Mouse (Mus musculus): ENCODE measurements around the gene Gins1. TPM values are rescaled to one million over a fixed set of nuclear protein-coding genes. Genes with fewer than 3 reads are reported as not detected.
"Not testable (repeated sequence)": the region's sequence is repeated elsewhere in the genome, so short reads cannot be mapped to it uniquely, and the experiment has no call there.

Gins1 gene
- total RNA-seq, 2 experiments from 2014 or later = 3.6 to 4.5 TPM

DNA sequence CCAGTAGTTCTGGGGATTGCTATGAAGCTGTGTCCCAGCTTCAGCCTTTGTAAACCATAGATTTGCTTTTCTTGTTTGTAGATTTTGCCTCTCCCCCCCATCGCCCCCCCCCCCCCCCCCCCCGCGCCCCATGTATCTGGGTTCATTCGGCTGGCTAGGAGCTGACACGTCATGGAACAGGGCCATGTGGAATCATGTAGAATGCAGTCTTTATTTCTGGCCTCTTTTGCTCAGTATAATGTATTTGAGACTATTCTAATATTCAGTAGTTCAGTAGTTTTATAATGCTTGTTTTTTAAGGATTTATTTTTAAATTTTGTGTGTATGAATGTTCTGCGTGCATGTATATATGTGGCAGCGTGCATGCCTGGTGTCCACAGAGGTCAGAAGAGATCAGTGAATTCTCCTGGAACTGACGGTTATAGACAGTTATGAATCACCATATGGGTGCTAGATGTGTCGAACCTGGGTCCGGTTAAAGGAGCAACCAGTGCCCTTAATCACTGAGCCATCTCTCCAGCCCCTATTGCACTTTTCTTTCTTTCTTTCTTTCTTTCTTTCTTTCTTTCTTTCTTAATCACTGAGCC is 5.2 kb downstream of the Gins1 start:
- DNase-seq = no peak

DNA sequence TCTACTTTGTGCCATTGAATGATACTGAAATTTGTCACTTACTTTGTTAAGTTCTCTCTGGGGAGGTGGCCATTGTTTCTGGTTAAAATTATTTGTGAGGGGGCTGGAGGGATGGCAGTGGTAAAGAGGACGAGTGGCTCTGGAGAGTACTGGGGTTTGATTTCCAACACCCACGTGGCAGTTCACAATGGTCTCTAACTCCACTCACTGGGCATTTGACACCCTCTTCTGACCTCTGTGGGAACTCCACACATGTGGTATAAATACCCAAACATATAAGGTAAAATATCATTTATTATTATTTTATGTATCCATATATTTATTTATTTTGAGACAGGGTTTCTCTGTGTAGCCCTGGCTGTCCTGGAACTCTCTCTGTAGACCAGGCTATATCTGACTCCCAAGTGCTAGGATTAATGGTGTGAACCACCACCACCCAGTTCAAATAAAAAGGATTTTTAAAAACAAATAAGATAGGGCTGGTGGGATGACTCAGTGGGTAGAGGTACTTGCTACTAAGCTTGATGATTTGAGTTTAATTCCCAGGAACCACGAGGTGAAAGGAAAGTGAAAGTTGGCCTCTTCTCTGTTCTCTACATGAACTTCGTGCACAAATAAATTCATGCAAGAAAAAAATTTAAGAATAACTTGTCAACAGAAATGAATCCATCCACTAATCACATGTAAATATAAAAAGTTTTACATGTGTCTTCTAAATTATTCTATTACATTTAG is 9.7 kb downstream of the Gins1 start:
- no peak for DNase-seq

DNA sequence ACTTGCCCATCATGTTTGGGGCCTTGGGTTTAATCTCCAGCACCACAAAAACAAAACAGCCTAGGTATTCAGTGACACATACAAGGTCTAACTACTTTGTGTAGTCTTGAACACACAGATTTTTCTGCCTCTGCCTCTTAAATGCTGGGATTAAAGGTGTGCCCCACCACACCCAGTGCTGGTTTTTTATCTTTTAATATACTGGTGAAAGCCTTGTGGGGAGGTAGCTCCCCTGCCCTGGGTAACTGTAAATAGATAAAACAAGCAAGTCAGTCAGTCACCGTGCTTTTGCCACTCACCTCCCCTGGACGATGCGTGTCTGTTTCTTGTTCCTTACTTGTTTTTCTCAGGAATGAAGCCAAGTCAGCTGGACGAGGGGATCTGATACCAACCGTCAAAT is 10.6 kb downstream of the Gins1 start:
- DNase-seq = no peak

DNA sequence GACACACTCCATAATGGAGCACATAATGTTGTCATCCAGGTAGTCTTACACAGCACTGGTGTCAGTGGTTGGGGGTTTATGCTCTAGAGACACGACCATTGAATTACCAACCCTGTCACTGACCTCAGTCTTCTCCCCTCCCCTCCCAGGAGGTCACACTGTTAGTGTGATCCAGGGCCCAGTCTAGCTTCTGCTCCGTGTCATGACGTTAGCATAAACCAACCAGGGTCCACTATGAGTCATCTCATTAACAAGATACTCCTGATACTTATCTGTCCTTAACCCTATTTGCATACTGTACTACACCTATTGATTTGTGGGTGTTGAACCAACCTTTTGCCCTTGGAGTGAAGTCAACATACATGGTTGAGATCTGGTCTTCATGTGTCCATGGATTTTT is 13.5 kb downstream of the Gins1 start:
- no peak for DNase-seq

DNA sequence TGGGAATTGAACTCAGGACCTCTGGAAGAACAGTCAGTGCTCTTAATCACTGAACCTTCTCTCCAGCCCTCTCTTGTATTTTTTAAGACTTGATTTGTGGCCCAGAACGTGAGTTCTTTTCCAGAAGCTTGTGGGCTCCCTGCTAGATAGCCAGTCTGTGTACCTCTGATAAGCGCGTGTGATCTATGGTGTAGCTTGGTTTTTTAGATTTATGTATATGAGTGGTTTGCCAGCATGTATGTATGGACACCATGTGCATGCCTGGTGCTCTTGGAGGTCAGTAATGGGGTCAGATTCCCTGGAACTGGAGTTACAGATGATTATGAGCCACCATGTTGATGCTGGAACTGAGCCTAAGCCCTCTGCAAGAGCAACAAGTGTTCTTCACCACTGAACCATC is 15.3 kb downstream of the Gins1 start:
- DNase-seq = no peak

DNA sequence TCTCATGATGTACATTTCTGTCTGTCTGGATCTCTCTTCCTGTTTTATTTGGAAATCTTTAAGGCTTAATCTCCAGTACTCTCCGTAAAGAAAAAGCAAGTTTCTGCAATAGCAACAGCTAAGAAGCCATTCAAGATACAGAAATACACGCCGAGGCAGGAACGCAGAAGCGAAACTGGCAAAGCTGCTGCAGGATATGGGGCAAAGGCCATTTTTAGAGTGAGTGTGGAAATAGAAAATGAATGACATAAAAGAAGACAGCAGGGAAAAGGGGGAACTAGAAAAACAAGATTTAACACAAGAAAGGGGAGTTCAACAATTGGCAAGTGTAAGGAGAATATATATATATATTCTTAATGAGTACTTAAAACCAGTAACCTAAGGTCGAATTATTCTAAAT is 16.5 kb downstream of the Gins1 start:
- no peak for DNase-seq

DNA sequence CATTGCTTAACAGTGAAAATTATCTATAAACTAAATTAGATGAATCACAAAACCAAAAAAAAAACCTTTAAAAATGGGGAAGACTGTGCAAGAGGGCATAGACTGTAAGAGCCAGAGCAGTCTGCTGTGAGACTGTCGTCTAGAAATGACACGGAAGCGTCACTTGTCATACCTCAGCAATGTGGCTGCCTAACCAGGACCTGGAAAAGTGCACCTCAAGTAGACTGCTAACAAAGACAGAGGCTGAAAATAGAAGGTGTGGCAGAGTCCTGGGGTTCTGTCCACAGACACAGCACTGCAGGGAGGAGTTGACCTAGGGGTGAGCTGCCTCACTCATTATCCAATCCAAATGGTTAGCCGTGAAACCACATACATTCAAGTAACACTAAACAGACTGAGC is 17.0 kb downstream of the Gins1 start:
- no peak for DNase-seq

DNA sequence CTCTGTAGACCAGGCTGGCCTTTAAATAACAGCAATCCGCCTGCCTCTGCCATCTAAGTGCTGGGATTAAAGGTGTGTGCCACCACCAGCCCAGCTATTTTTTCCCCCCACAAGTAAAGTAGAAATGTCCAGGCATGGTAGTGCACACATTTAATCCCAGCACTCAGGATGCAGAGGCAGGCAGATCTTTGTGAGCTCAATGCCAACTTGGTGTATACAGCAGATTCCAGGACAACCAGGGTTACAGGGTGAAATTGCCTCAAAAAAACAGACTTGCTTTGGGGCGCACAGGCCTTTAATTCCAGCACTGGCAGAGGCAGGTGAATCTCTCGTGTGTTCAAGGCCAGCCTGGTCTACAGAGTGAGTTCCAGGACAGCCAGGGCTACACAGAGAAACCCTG is 17.8 kb downstream of the Gins1 start:
- no peak for DNase-seq

DNA sequence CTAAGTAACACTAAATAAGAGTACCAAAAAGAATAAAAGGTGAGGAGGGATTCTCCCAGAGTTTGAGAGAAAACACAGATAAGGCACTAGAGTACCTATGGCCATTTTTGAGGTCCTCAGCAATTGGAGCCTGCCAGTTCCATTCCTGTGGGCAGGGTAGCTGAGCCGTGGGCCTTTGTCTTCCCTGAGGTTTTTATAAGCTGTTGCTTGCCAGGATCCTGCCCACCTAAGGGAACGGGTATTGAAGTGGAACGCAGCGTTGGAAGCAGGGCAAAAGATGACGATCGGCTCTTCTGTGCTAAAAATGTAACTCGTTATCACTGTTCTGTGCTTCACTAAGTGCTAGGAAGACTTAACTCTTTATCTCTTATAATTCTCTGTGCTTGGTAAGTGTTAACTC is 18.3 kb downstream of the Gins1 start:
- DNase-seq = no peak

DNA sequence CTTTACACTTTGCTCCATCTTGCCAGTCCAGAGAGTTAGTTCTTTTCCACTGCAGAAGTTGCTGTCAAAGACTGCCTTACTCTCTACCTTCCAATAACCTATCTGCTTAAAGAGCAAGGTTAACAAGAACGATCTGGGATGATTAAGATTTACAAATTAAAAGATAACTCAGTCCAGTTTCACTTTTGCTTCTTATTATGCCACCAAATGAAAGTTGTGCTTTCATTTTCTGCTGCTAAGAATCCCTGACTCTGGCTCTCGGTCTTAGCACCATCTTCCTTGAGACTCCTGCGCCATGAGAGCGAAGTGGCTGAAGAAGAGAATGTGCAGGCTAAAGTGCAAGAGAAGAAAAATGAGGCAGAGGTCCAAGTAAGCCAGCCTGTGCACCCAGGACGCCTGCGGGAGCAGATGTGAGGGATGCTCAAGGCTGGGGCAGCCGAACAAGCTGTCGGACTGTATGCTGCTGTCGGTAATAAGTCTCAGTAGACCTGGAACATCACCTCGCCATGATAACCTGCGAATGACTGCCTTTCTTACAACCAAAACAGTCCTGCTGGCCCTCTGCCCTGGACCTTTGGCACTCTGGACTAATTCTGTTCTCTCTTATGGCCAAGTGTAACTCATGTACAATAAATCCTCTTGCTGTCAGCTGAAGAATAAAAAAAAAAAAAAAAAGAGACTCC is 22.0 kb downstream of the Gins1 start:
- DNase-seq = no peak

DNA sequence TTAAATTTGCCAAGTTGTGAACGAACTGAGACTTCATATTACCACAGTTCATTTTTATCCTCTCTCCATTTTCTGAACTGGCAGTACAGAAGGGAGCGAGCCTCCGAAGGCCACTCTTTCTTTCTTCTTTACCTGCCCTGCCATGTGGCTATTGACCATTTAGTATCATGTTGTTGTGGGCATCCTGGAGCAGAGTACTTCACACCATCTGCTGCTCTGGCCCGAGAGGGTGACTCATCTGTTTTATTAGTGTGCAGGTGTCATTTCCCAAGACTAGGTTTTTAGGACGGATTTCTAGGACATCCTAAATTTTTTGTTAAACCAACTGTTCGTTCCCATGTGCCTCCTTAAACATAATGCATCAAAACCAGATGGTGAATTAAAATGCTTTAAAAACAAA is 24.0 kb downstream of the Gins1 start:
- no peak for DNase-seq

DNA sequence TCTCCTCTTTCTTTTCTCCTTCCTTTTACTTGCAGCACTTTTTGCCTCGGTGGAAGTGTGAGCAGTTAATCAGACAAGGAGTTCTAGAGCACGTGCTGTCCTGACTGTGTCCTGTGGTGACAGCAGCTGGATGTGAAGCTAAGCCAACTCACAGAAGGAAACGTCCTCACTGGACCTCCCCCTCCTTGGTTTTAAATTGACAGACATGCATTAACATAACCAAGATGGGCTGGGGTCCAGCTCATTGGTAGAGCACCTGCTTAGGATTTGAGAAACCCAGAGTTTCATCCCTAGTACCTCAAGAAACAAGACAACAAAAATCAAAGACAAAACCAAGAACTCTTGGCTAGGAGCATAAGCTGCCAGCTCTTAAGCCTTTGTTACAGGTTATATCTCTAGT is 25.6 kb downstream of the Gins1 start:
- no peak for DNase-seq

DNA sequence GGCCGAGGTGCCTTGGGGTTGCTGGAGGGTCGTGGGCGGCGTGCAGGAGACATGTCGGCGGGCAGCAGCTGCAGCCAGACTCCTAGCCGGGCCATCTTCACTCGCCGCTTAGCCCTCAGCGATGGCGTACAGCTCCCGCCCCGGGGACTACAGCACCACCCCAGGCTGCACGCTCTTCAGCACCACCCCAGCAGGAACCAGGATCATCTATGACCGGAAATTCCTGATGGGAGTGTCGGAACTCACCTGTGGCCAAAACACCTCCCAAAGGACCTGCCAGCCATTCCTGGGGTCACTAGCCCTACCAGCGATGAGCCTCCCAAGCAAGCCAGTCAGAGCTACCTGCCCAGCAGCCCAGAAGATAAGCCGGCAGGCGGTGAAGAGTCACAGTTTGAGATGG is 28.3 kb downstream of the Gins1 start:
- no peak for DNase-seq

DNA sequence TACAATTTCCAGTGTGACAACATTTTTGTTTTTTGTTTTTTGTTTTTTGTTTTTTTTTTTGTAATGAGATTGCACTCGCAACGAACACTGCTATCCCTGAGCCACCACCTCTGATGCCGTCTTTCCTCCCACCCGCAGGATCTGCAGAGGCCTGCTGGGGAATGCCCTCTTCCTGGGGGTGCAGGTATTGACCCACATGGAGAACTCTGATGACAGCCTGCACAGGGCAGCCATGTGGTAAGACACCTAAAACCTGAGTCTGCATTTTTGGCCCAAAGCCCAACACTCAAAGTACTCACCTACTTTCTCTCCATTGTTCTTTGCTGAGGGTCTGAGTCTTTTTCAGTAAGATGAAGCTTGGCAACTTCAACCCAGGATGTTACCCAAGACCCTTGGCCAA is 29.5 kb downstream of the Gins1 start:
- DNase-seq = no peak

DNA sequence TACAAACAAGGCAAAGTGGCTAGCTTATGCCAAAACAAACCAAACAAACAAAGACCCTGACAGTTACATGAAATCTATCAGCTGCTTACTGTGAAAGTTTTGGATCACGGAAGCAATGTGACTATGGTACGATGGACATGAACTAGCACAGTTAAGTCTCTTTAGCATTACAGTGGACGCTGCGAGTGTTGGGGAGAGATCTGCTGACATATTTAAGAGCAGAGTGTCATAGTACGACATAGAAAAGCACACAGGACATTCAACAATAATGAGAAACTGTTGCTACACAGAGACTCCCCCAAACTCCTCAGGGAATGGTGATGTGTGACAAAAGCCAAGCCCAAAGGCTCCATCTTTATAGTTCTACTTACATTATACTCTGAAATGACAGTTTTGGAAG is 38.8 kb downstream of the Gins1 start:
- DNase-seq = no peak

DNA sequence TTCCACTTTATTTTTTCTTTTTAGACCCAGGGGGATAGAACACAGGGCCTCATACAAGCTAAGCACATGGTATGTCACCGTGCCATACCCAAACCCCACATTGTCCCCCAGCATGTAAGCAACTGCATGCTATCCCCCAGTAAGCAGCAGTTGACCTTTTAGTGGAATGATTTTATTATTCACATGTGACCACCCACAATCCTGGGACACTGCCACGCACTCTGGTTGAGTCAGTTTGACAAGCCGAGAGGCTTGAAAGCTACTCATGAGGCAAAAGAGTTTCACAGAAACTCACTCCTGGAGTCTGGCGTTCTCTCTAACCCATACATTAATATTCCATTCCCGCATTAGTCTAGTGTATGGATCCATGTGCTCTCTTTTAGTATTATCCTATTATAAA is 42.1 kb downstream of the Gins1 start:
- DNase-seq = not testable (repeated sequence)

DNA sequence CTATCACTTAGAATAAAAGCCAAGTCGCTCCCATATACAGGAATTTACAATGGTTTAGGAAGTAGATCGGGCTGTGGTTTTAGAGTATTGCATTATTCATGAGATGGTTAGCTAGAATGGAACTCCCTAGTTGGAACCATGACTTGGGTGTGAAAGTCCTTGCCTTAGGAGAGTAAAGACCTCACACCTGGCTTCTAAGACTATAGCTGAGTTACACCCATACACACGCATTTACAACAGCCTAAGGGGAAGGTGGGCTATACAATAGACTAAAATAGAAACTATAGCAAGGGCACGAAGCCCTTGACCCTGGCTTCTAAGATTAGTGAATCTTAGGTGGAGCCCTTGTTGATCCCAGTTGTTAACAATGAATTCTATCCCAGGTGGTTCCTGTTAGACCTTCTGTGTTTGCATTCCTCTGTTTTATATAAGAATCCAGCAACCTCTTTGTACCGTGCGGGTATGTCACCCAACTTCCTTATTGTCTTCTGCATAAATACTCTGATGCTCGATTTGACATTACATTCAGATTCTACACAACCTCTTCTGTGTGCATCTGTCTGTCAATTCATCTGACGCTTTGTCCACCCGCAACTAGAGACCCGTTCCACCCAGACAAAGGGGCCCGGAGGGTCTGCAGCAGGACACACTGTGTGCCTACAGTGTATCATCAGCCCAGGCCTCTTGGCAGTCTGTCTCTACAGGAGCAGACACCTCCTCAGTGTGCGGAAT is 42.8 kb downstream of the Gins1 start:
- DNase-seq = not testable (repeated sequence)

DNA sequence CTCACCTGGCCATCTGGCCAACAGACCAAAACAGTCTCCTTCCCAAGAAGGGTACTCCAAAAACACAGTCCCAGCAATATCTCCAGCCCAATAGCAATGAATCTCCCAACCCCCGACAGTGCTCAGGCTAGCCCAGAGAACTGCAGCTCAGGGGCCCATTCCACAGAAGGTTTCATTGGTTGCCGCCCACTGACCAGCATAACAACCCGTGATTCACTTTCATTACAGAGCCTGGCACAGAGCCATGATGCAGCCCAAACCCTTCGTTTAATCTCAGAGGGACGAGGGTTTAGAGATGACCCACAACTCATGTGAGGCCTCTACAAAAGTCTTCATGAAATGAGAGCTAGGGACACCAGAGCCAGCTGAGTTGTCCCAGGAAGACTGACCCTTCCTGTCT is 43.6 kb downstream of the Gins1 start:
- no peak for DNase-seq

DNA sequence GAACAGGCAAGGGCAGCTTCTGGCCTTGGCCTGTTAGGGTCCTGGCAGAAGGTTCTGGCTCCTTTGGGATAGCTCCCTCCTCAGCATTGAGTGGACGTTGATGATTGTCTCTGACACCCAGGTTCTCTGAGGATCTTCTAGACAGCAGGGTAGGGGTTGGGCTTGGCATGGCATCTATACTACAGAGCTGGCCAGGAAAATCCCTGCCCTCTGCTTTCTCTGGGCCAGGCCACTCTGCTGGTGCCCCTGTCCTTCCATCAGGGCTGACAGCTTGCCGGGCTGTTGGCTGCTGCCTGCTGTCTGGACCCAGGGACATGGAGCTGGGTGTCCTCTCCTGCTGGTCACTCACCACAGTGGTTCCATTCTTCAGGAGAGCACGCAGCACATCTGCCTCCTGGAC is 44.5 kb downstream of the Gins1 start:
- DNase-seq = no peak

DNA sequence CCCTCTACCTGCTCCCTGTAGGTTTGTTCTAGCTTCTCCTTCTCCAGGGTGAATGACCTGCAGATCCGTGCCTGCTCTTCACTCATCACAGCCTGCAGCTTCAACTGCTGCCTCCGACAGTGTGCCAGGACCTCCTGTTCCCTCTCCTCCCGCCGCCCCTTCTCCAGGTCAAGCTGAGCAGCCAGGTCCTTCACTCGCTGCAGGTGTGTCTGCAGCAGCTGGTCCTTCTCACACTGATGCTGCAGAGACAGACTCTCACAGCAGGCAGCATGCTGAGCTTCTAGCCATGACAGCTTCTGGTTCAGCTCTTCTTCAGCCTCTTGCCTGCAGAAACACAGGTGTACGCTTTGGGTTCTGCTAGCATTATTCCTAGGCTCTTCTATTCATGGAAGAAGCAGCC is 44.9 kb downstream of the Gins1 start:
- no peak for DNase-seq

DNA sequence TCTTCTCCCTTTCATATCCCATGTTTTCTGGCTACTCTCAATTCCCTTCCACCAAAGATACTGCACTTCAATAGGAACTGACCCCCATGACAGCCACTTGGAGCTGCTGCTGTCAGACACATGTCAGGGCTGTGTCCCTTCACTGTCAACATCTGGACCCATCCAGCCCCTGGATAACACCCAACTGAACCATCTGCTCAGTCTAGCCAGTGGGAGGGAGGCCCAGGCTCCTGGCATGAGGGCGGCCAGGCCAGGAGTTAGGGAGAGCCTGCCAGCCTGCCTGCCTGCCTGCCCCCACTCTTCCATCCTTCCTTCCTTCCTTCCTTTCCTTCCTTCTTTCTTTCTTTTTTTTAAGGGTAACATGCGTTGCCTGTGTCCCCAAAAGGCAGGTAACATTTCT is 46.0 kb downstream of the Gins1 start:
- no peak for DNase-seq

DNA sequence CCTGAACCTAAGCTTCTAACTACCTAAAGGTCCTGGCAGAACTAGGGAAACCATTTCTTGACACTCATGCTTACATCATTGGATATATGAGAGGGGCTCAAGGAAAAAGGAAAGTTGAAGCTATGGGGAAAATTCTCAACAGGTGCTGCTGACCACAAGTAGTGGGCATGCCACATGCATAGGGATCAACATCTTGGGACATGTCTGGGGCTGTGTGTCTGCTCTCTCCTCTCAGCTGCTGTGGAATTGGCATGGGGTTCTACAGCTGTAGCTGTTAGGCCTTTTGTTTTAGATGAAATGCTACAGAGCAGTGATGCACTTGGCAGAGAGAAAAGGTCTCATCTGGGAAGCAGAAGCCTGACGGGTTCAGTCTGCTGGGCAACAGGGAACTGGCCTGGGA is 50.7 kb downstream of the Gins1 start:
- DNase-seq = no peak

DNA sequence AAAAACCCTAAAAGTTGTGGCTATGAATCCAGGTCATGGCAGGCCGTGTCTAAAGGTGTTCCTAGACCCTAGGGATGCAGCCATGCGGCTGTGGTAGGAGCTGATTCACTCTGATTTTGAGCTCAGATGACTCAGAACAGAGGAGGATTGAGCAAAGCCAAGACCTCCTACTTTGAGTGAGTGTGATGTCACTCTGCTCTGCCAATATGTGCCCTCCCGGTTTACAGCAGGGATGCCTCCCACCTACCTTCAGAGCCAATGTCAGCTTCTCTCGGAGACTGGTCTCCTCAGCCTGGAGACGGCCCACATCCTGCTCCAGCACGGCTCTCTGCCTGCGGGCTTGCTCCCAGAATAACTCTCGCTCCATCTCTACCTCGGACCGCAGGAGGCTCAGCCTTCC is 54.3 kb downstream of the Gins1 start:
- no peak for DNase-seq
